Mouse (Mus musculus) ES-E14 (cell line): ENCODE data around the gene Rassf4. TPM values are rescaled to one million over a fixed set of nuclear protein-coding genes. Genes with fewer than 3 reads are reported as not detected.

ENCODE experiments used
- DNase-seq: peaks from one replicate; pipeline ENCODE4 v3.0.0-alpha.2; 2013; ENCODE audit warnings: low read depth, low spot score
- H3K27ac ChIP-seq: 2 replicates; pipeline ENCODE4 v1.5.1; 2012; ENCODE audit warnings: low read depth, mild to moderate bottlenecking, low read length, moderate library complexity, mixed read lengths; ENCODE audit not compliant: poor library complexity, insufficient read depth, severe bottlenecking
- H3K36me3 ChIP-seq: 2 replicates; pipeline ENCODE4 v1.6.1; 2012; ENCODE audit warnings: mild to moderate bottlenecking, low read length, moderate library complexity, mixed read lengths; ENCODE audit not compliant: control insufficient read depth, poor library complexity, insufficient read depth, severe bottlenecking
- H3K4me1 ChIP-seq, 2 experiments: fragments of 150-350 bp in 1 of 2; sonication (generic) in 1 of 2; 2 replicates each; pipeline ENCODE4 v1.6.1; 2012; ENCODE audit warnings: low read length in 2 of 2, mild to moderate bottlenecking in 1 of 2, mixed read lengths in 1 of 2; ENCODE audit not compliant: control insufficient read depth in 2 of 2, insufficient read depth in 2 of 2, poor library complexity in 1 of 2
- H3K4me3 ChIP-seq, 2 experiments: fragments of 150-350 bp in 1 of 2; sonication (generic) in 1 of 2; 2 replicates each; pipeline ENCODE4 v1.5.1; 2012; ENCODE audit warnings: low read length in 2 of 2, low read depth in 1 of 2, mild to moderate bottlenecking in 1 of 2, mixed read lengths in 1 of 2; ENCODE audit not compliant: insufficient read depth in 1 of 2, poor library complexity in 1 of 2, severe bottlenecking in 1 of 2
- H3K9ac ChIP-seq: 2 replicates; pipeline ENCODE4 v1.6.1; 2012; ENCODE audit warnings: low read depth, mild to moderate bottlenecking, low read length, mixed read lengths; ENCODE audit not compliant: poor library complexity, insufficient read depth, severe bottlenecking
- H3K9me3 ChIP-seq: fragments of 150-350 bp; sonication (generic); 2 replicates; pipeline ENCODE4 v1.6.1; 2012; ENCODE audit warnings: low read depth, mild to moderate bottlenecking, low read length; ENCODE audit not compliant: control insufficient read depth, insufficient read depth
- CHD2 ChIP-seq: IDR thresholded peaks from 2 replicates; pipeline ENCODE4 v1.6.1; 2014; ENCODE audit warnings: mild to moderate bottlenecking, low read depth, low read length, inconsistent platforms
- HCFC1 ChIP-seq: IDR thresholded peaks from 2 replicates; pipeline ENCODE4 v1.6.1; 2012; ENCODE audit warnings: low read length, inconsistent platforms, borderline replicate concordance; ENCODE audit not compliant: insufficient read depth
- MAFK ChIP-seq: IDR thresholded peaks from 2 replicates; pipeline ENCODE4 v1.6.1; 2014; ENCODE audit warnings: mild to moderate bottlenecking, low read depth, low read length, inconsistent platforms; ENCODE audit not compliant: insufficient read depth
- ZC3H11A ChIP-seq: IDR thresholded peaks from 2 replicates; pipeline ENCODE4 v1.6.1; 2012; ENCODE audit warnings: low read depth, mild to moderate bottlenecking, inconsistent platforms, low read length, borderline replicate concordance
- ZNF384 ChIP-seq: IDR thresholded peaks from 2 replicates; pipeline ENCODE4 v1.6.1; 2012; ENCODE audit warnings: low read depth, low read length, inconsistent platforms
- in situ Hi-C, 2 experiments: fragments of 600-800 bp; cut with MboI; formaldehyde crosslinking; loops; one replicate each; pipeline ENCODE4 v1.15.1; 2025; ENCODE audit warnings: low sequenced_read_pairs in 2 of 2, inconsistent platforms in 1 of 2; ENCODE audit not compliant: unreplicated experiment in 2 of 2
- total RNA-seq: library from RNA; depleted of rRNA; stranded (reverse); fragments of 300-350 nt; gene quantifications from 2 replicates; pipeline ENCODE4 v1.2.3, GENCODE M21; 2012

The Rassf4 gene
- total RNA-seq, 1 experiment = 2.8 TPM

- DNase-seq = no peak
- Histone ChIP-seq H3K36me3 (no peaks in the 10 kb centered on the region), H3K4me1 (no peaks in the 10 kb centered on the region), H3K27ac (no peak overlapping the region), H3K9me3 (no peaks in the 10 kb centered on the region), H3K9ac (no peak overlapping the region), H3K4me3 (no peak overlapping the region)
- no peak for TF ChIP-seq ZC3H11A
- no peak for TF ChIP-seq HCFC1
- TF ChIP-seq ZNF384 = no peak
- no peak for TF ChIP-seq CHD2
- TF ChIP-seq MAFK = no peak
- in situ Hi-C loops = no loop called here
These were observed 30.6 kb upstream of the Rassf4 start for GRCm38 (mm10) chr6:116704320-116704719.

GRCm38 (mm10) chr6:116700821-116701220, 27.1 kb upstream of the Rassf4 start:
- no peak for TF ChIP-seq CHD2
- TF ChIP-seq MAFK = no peak
- TF ChIP-seq HCFC1 = no peak
- no peak for TF ChIP-seq ZNF384
- TF ChIP-seq ZC3H11A = no peak
- Histone ChIP-seq H3K36me3 (no peaks in the 10 kb centered on the region), H3K9ac (no peak overlapping the region), H3K9me3 (no peaks in the 10 kb centered on the region), H3K27ac (no peak overlapping the region), H3K4me1 (no peaks in the 10 kb centered on the region), H3K4me3 (no peak overlapping the region)
- no peak for DNase-seq
- in situ Hi-C loops = no loop called here

- Histone ChIP-seq H3K9me3 (no peaks in the 10 kb centered on the region), H3K36me3 (no peaks in the 10 kb centered on the region), H3K4me3 (no peak overlapping the region), H3K9ac (no peak overlapping the region), H3K27ac (no peak overlapping the region), H3K4me1 (no peaks in the 10 kb centered on the region)
- in situ Hi-C loops = loop anchor here in 1 of 2 experiments (5.0 kb wide), 1 partner anchor 46 kb away; the partner anchor contains the start of gene Depp1
- no peak for TF ChIP-seq CHD2
- TF ChIP-seq MAFK = no peak
- TF ChIP-seq ZC3H11A = no peak
- TF ChIP-seq ZNF384 = no peak
- no peak for TF ChIP-seq HCFC1
- no peak for DNase-seq
These were observed 24.2 kb upstream of the Rassf4 start for GRCm38 (mm10) chr6:116697896-116698425.

GRCm38 (mm10) chr6:116697413-116697812, 23.7 kb upstream of the Rassf4 start:
- Histone ChIP-seq H3K4me3 (no peak overlapping the region), H3K36me3 (no peaks in the 10 kb centered on the region), H3K27ac (no peak overlapping the region), H3K9ac (no peak overlapping the region), H3K9me3 (no peaks in the 10 kb centered on the region), H3K4me1 (no peaks in the 10 kb centered on the region)
- in situ Hi-C loops = loop anchor here in 1 of 2 experiments (5.0 kb wide), 1 partner anchor 45 kb away; the partner anchor contains the start of gene Depp1
- TF ChIP-seq HCFC1 (no peak), ZC3H11A (peak; percentile 80; the same call in 1 of the 2 replicates), ZNF384 (no peak)
- peak; percentile 46 for DNase-seq

- Histone ChIP-seq H3K9ac (no peak overlapping the region), H3K4me3 (no peak overlapping the region), H3K9me3 (no peaks in the 10 kb centered on the region), H3K4me1 (no peaks in the 10 kb centered on the region), H3K36me3 (no peaks in the 10 kb centered on the region), H3K27ac (no peak overlapping the region)
- in situ Hi-C loops = no loop called here
- no peak for DNase-seq
- TF ChIP-seq MAFK = no peak
- TF ChIP-seq HCFC1 = no peak
- TF ChIP-seq CHD2 = no peak
- no peak for TF ChIP-seq ZNF384
- no peak for TF ChIP-seq ZC3H11A
These were observed 20.6 kb upstream of the Rassf4 start for GRCm38 (mm10) chr6:116694346-116694745.
